Mouse (Mus musculus) ES-E14 (cell line): ENCODE results near the gene Siglec1. TPM values are rescaled to one million over a fixed set of nuclear protein-coding genes. Genes with fewer than 3 reads are reported as not detected.
"Not testable (repeated sequence)": the region's sequence is repeated elsewhere in the genome, so short reads cannot be mapped to it uniquely, and the experiment has no call there.

Experiments
- DNase-seq: peaks from one replicate; pipeline ENCODE4 v3.0.0-alpha.2; 2013; ENCODE audit warnings: low read depth, low spot score
- H3K27ac ChIP-seq: 2 replicates; pipeline ENCODE4 v1.5.1; 2012; ENCODE audit warnings: low read depth, mild to moderate bottlenecking, low read length, moderate library complexity, mixed read lengths; ENCODE audit not compliant: poor library complexity, insufficient read depth, severe bottlenecking
- H3K36me3 ChIP-seq: 2 replicates; pipeline ENCODE4 v1.6.1; 2012; ENCODE audit warnings: mild to moderate bottlenecking, low read length, moderate library complexity, mixed read lengths; ENCODE audit not compliant: control insufficient read depth, poor library complexity, insufficient read depth, severe bottlenecking
- H3K4me1 ChIP-seq, 2 experiments: fragments of 150-350 bp in 1 of 2; sonication (generic) in 1 of 2; 2 replicates each; pipeline ENCODE4 v1.6.1; 2012; ENCODE audit warnings: low read length in 2 of 2, mild to moderate bottlenecking in 1 of 2, mixed read lengths in 1 of 2; ENCODE audit not compliant: control insufficient read depth in 2 of 2, insufficient read depth in 2 of 2, poor library complexity in 1 of 2
- H3K4me3 ChIP-seq, 2 experiments: fragments of 150-350 bp in 1 of 2; sonication (generic) in 1 of 2; 2 replicates each; pipeline ENCODE4 v1.5.1; 2012; ENCODE audit warnings: low read length in 2 of 2, low read depth in 1 of 2, mild to moderate bottlenecking in 1 of 2, mixed read lengths in 1 of 2; ENCODE audit not compliant: insufficient read depth in 1 of 2, poor library complexity in 1 of 2, severe bottlenecking in 1 of 2
- H3K9ac ChIP-seq: 2 replicates; pipeline ENCODE4 v1.6.1; 2012; ENCODE audit warnings: low read depth, mild to moderate bottlenecking, low read length, mixed read lengths; ENCODE audit not compliant: poor library complexity, insufficient read depth, severe bottlenecking
- H3K9me3 ChIP-seq: fragments of 150-350 bp; sonication (generic); 2 replicates; pipeline ENCODE4 v1.6.1; 2012; ENCODE audit warnings: low read depth, mild to moderate bottlenecking, low read length; ENCODE audit not compliant: control insufficient read depth, insufficient read depth
- CHD2 ChIP-seq: IDR thresholded peaks from 2 replicates; pipeline ENCODE4 v1.6.1; 2014; ENCODE audit warnings: mild to moderate bottlenecking, low read depth, low read length, inconsistent platforms
- HCFC1 ChIP-seq: IDR thresholded peaks from 2 replicates; pipeline ENCODE4 v1.6.1; 2012; ENCODE audit warnings: low read length, inconsistent platforms, borderline replicate concordance; ENCODE audit not compliant: insufficient read depth
- MAFK ChIP-seq: IDR thresholded peaks from 2 replicates; pipeline ENCODE4 v1.6.1; 2014; ENCODE audit warnings: mild to moderate bottlenecking, low read depth, low read length, inconsistent platforms; ENCODE audit not compliant: insufficient read depth
- ZC3H11A ChIP-seq: IDR thresholded peaks from 2 replicates; pipeline ENCODE4 v1.6.1; 2012; ENCODE audit warnings: low read depth, mild to moderate bottlenecking, inconsistent platforms, low read length, borderline replicate concordance
- ZNF384 ChIP-seq: IDR thresholded peaks from 2 replicates; pipeline ENCODE4 v1.6.1; 2012; ENCODE audit warnings: low read depth, low read length, inconsistent platforms
- in situ Hi-C, 2 experiments: fragments of 600-800 bp; cut with MboI; formaldehyde crosslinking; loops; one replicate each; pipeline ENCODE4 v1.15.1; 2025; ENCODE audit warnings: low sequenced_read_pairs in 2 of 2, inconsistent platforms in 1 of 2; ENCODE audit not compliant: unreplicated experiment in 2 of 2
- total RNA-seq: library from RNA; depleted of rRNA; stranded (reverse); fragments of 300-350 nt; gene quantifications from 2 replicates; pipeline ENCODE4 v1.2.3, GENCODE M21; 2012

Gene Siglec1
- total RNA-seq, 1 experiment, result 0.27 TPM

- Histone ChIP-seq H3K36me3 (no peaks in the 10 kb centered on the region), H3K27ac (no peak overlapping the region), H3K9me3 (no peaks in the 10 kb centered on the region), H3K4me3 (no peak overlapping the region), H3K4me1 (peaks cover 0 to 2% of the 10 kb centered on the region in 2 experiments; a peak in 1 of 4 replicates), H3K9ac (no peak overlapping the region)
- no peak for DNase-seq
- TF ChIP-seq ZNF384 (no peak), MAFK (no peak), HCFC1 (no peak), ZC3H11A (no peak), CHD2 (no peak)
- in situ Hi-C loops, result no loop called here
Observed at GRCm38 (mm10) chr2:131036757-131037156, 49.8 kb downstream of the Siglec1 start.

GRCm38 (mm10) chr2:131036343-131036742 lies 50.2 kb downstream of the Siglec1 start:
- in situ Hi-C loops, result no loop called here
- no peak for TF ChIP-seq MAFK

GRCm38 (mm10) chr2:131031406-131031805 lies 55.2 kb downstream of the Siglec1 start:
- H3K27ac ChIP-seq, H3K4me3 ChIP-seq, DNase-seq, H3K4me1 ChIP-seq, H3K9me3 ChIP-seq, H3K36me3 ChIP-seq, H3K9ac ChIP-seq, in situ Hi-C loops: not testable (repeated sequence)

More at GRCm38 (mm10) chr2:131036343-131036742, 50.2 kb downstream of the Siglec1 start:
- no peaks in the 10 kb centered on the region for H3K9me3 ChIP-seq
- DNase-seq, result no peak
- no peaks in the 10 kb centered on the region for H3K36me3 ChIP-seq
- no peak overlapping the region for H3K4me3 ChIP-seq
- no peak overlapping the region for H3K27ac ChIP-seq
- no peak overlapping the region for H3K9ac ChIP-seq
- peaks cover 0 to 2% of the 10 kb centered on the region in 2 experiments; a peak in 1 of 4 replicates for H3K4me1 ChIP-seq

- Histone ChIP-seq H3K9ac (no peak overlapping the region), H3K27ac (no peak overlapping the region), H3K4me1 (no peaks in the 10 kb centered on the region), H3K4me3 (no peak overlapping the region), H3K9me3 (no peaks in the 10 kb centered on the region), H3K36me3 (peaks cover 3% of the 10 kb centered on the region)
- TF ChIP-seq ZNF384 (no peak), CHD2 (no peak), HCFC1 (no peak), ZC3H11A (no peak), MAFK (no peak)
- in situ Hi-C loops, result no loop called here
- no peak for DNase-seq
Observed at GRCm38 (mm10) chr2:131030998-131031397, 55.6 kb downstream of the Siglec1 start.

GRCm38 (mm10) chr2:131030561-131030960 lies 56.0 kb downstream of the Siglec1 start:
- Histone ChIP-seq H3K9me3 (no peaks in the 10 kb centered on the region), H3K4me3 (no peak overlapping the region), H3K4me1 (no peaks in the 10 kb centered on the region), H3K9ac (no peak overlapping the region), H3K36me3 (peaks cover 7% of the 10 kb centered on the region), H3K27ac (no peak overlapping the region)
- DNase-seq, result no peak
- in situ Hi-C loops, result no loop called here
- no peak for TF ChIP-seq CHD2
- no peak for TF ChIP-seq ZC3H11A
- no peak for TF ChIP-seq HCFC1
- TF ChIP-seq MAFK, result no peak
- no peak for TF ChIP-seq ZNF384
